Mouse (Mus musculus): ENCODE data around the gene Cnksr1.

The Cnksr1 gene

GRCm38 (mm10) chr4:134203340-134203896 lies 34.8 kb downstream of the Cnksr1 start:
- DNase-seq (ENCODE audit: low read depth), result no peak

- DNase-seq (ENCODE audit: low read depth), result no peak
These were observed 35.3 kb downstream of the Cnksr1 start, which contains the start of gene Gm7534 for GRCm38 (mm10) chr4:134202904-134203303. Gene Gm7534 (minus strand): TSS chr4:134203004.

- DNase-seq (ENCODE audit: low read depth), result no peak
These were observed 38.8 kb downstream of the Cnksr1 start for GRCm38 (mm10) chr4:134199371-134199770.

GRCm38 (mm10) chr4:134186268-134186667 lies 51.9 kb downstream of the Cnksr1 start:
- no peak for DNase-seq (ENCODE audit: low read depth)

GRCm38 (mm10) chr4:134185569-134185968 lies 52.6 kb downstream of the Cnksr1 start:
- DNase-seq (ENCODE audit: low read depth), result no peak

GRCm38 (mm10) chr4:134183711-134184110 lies 54.5 kb downstream of the Cnksr1 start:
- DNase-seq (ENCODE audit: low read depth), result no peak

GRCm38 (mm10) chr4:134181825-134182224 lies 56.4 kb downstream of the Cnksr1 start:
- no peak for DNase-seq (ENCODE audit: low read depth)

- no peak for DNase-seq (ENCODE audit: low read depth)
These were observed 57.1 kb downstream of the Cnksr1 start for GRCm38 (mm10) chr4:134181112-134181511.

All from induced T-regulatory cell, adult 2 months (primary cell).